In genomic region chr1:133328896-133329637, GRCm38 (mm10) we compare ENCODE assay signal across 7 mouse cellular contexts. TPM values are rescaled to one million over a fixed set of nuclear protein-coding genes. Genes with fewer than 3 reads are reported as not detected.
A peak's percentile ranks its signal among the peaks of the same experiment; 100 is the strongest.
DNase-seq lines count a peak whose midpoint lies in the region; ATAC-seq lines count a peak whose summit lies in the region.

No protein-coding gene starts in this region.

- no peaks in the 10 kb centered on the region for H3K36me3 ChIP-seq in intestine, embryonic 16.5 days (ENCODE audit: control insufficient read depth, insufficient read depth, low read length)

- peak; percentile 56 for DNase-seq in ZHBTc4 (ENCODE audit: low read depth, low spot score)
- peak; percentile 51 for DNase-seq in embryo, embryonic 11 days
- DNase-seq in lung, postnatal 4 days, result peak; percentile 71 to 88
- no peak for DNase-seq in ovary, postnatal 10 days (ENCODE audit: low spot score)
- no peak for DNase-seq in layer of hippocampus, adult 18-20 months (ENCODE audit: low spot score in 2 of 2)
- no peak for DNase-seq in spleen, postnatal 36 days (ENCODE audit: low spot score in 2 of 2)

- peak; percentile 55 for ATAC-seq in intestine, embryonic 16.5 days

- no peaks in the 10 kb centered on the region for H3K9me3 ChIP-seq in intestine, embryonic 16.5 days (ENCODE audit: control insufficient read depth, low read length)

- peak overlapping the region; percentile 69 for H3K4me2 ChIP-seq in intestine, embryonic 16.5 days (ENCODE audit: low read depth, low read length)

- H3K4me1 ChIP-seq in intestine, embryonic 16.5 days (ENCODE audit: control insufficient read depth, insufficient read depth, low read length), result peaks cover 9% of the 10 kb centered on the region

- 0 out of 2 replicates have a peak overlapping the region, but pooled peaks have one; percentile 6 for H3K27ac ChIP-seq in intestine, embryonic 16.5 days (ENCODE audit: low read length)

- H3K9ac ChIP-seq in intestine, embryonic 16.5 days (ENCODE audit: low read depth, low read length), result peak overlapping the region; percentile 56

- H3K4me3 ChIP-seq in intestine, embryonic 16.5 days (ENCODE audit: low read length), result peak overlapping the region; percentile 36

- 7% methylated on average over 34 of the region's 34 CpGs for WGBS in intestine, embryonic 16.5 days

- peaks cover 3% of the 10 kb centered on the region for H3K27me3 ChIP-seq in intestine, embryonic 16.5 days (replicated peaks; ENCODE audit: control insufficient read depth, insufficient read depth, low read length)

RNA-seq across cellular contexts. Expression of gene Kiss1, which starts 7.4 kb away (rescaled TPM):
- not detected in 2 replicates for polyA plus RNA-seq in intestine, embryonic 16.5 days (2015; fragmentation: Nextera tagmentation; extraction: Ambion mirVana)
- not detected for total RNA-seq in layer of hippocampus, adult 18-20 months (2021)

RNA-seq across cellular contexts. Expression of gene Golt1a, which starts 19.5 kb away (rescaled TPM):
- 34.8 and 45.4 TPM in 2 replicates for polyA plus RNA-seq in intestine, embryonic 16.5 days (2015; fragmentation: Nextera tagmentation; extraction: Ambion mirVana)
- total RNA-seq in layer of hippocampus, adult 18-20 months (2021), result not detected

RNA-seq across cellular contexts. Expression of gene Ren1, which starts 21.2 kb away (rescaled TPM):
- polyA plus RNA-seq in intestine, embryonic 16.5 days (2015; fragmentation: Nextera tagmentation; extraction: Ambion mirVana), result 1.3 and 6.7 TPM in 2 replicates
- total RNA-seq in layer of hippocampus, adult 18-20 months (2021), result under 1 TPM in 1 of 2 experiments, not detected in 1; 0.20 TPM

RNA-seq across cellular contexts. Expression of gene Etnk2, which starts 34.3 kb away (rescaled TPM):
- 3.0 and 3.5 TPM in 2 replicates for polyA plus RNA-seq in intestine, embryonic 16.5 days (2015; fragmentation: Nextera tagmentation; extraction: Ambion mirVana)
- total RNA-seq in layer of hippocampus, adult 18-20 months (2021), result 1 to 10 TPM; 1.0 to 2.1 TPM

Comparison
In these comparisons a context has a peak if more than half of its experiments do, and no peak if none do; other contexts are left out.
1. DNase-seq: peak in ZHBTc4 (single experiment), embryo, embryonic 11 days (single experiment) and lung, postnatal 4 days (2 of 2); none in ovary, postnatal 10 days (single experiment), layer of hippocampus, adult 18-20 months (0 of 2) and spleen, postnatal 36 days (0 of 2).